Mouse (Mus musculus) layer of hippocampus, postnatal 14 days (tissue): ENCODE data around the gene Tmem229b. TPM values are rescaled to one million over a fixed set of nuclear protein-coding genes. Genes with fewer than 3 reads are reported as not detected.

Source experiments
- total RNA-seq, 2 experiments: library from RNA; stranded (reverse); gene quantifications; 2 replicates each; pipeline ENCODE4 v1.2.3; 2021

Tmem229b gene
- total RNA-seq, 2 experiments from 2014 or later, result 74.6 to 80.0 TPM

Other genes with a start within 250 kb of the Tmem229b start
- gene Atp6v1d, start 146.0 kb downstream of the Tmem229b start, total RNA-seq, result 100 to 1,000 TPM; 201 to 213 TPM
- gene Eif2s1, start 145.8 kb downstream of the Tmem229b start, total RNA-seq, result 10 to 100 TPM; 59.8 to 61.6 TPM
- gene Plek2, start 100.7 kb downstream of the Tmem229b start, total RNA-seq, result under 1 TPM in 1 of 2 experiments, not detected in 1; 0.41 TPM
- gene Plekhh1, start 21.5 kb upstream of the Tmem229b start, total RNA-seq, result 10 to 100 TPM in 1 of 2 experiments, 1 to 10 TPM in 1; 8.5 to 11.4 TPM
- gene Pigh, start 82.0 kb upstream of the Tmem229b start, total RNA-seq, result 10 to 100 TPM in 1 of 2 experiments, 1 to 10 TPM in 1; 9.8 to 10.2 TPM
- 1 to 10 TPM; 5.7 to 6.8 TPM for gene Arg2, start 123.2 kb upstream of the Tmem229b start, total RNA-seq
- gene Vti1b, start 165.0 kb upstream of the Tmem229b start, total RNA-seq, result 100 to 1,000 TPM; 121 to 134 TPM
- 10 to 100 TPM; 23.6 to 23.9 TPM for gene Rdh11, start 184.7 kb upstream of the Tmem229b start, total RNA-seq
- gene Rdh12, start 201.3 kb upstream of the Tmem229b start, total RNA-seq, result 1 to 10 TPM; 1.2 to 2.4 TPM